8 mouse cellular contexts compared by ENCODE assay signal in genomic region chr1:92910925-92911720, GRCm38 (mm10). TPM values are rescaled to one million over a fixed set of nuclear protein-coding genes. Genes with fewer than 3 reads are reported as not detected.
DNase-seq lines count a peak whose midpoint lies in the region; ATAC-seq and TF ChIP-seq lines count a peak whose summit lies in the region.

No protein-coding gene starts in this region.

- H3K4me3 ChIP-seq in embryonic facial prominence, embryonic 12.5 days = peak overlapping the region; percentile 82
- H3K4me3 ChIP-seq in heart, embryonic 11.5 days (ENCODE audit: low read depth, low read length) = peak overlapping the region; percentile 74
- peak overlapping the region; percentile 76 for H3K4me3 ChIP-seq in kidney, postnatal 0 days (replicated peaks; ENCODE audit: low read depth, low read length)
- peak overlapping the region; percentile 75 for H3K4me3 ChIP-seq in liver, embryonic 15.5 days (replicated peaks)
- H3K4me3 ChIP-seq in neural tube, embryonic 12.5 days = peak overlapping the region; percentile 92

- H3K27me3 ChIP-seq in embryonic facial prominence, embryonic 12.5 days = no peaks in the 10 kb centered on the region; the same call in 1 of the 2 replicates
- H3K27me3 ChIP-seq in heart, embryonic 11.5 days (ENCODE audit: control insufficient read depth, insufficient read depth, low read length) = no peaks in the 10 kb centered on the region
- H3K27me3 ChIP-seq in kidney, postnatal 0 days (ENCODE audit: insufficient read depth, low read length) = no peaks in the 10 kb centered on the region
- H3K27me3 ChIP-seq in liver, embryonic 15.5 days = no peaks in the 10 kb centered on the region
- no peaks in the 10 kb centered on the region for H3K27me3 ChIP-seq in neural tube, embryonic 12.5 days (replicated peaks)

- peak overlapping the region; percentile 89 for H3K9ac ChIP-seq in embryonic facial prominence, embryonic 12.5 days
- H3K9ac ChIP-seq in heart, embryonic 11.5 days (ENCODE audit: low read depth, low read length) = peak overlapping the region; percentile 87
- H3K9ac ChIP-seq in kidney, postnatal 0 days (ENCODE audit: low read depth, low read length) = peak overlapping the region; percentile 89
- H3K9ac ChIP-seq in liver, embryonic 15.5 days = peak overlapping the region; percentile 81
- peak overlapping the region; percentile 97 for H3K9ac ChIP-seq in neural tube, embryonic 12.5 days

- peaks cover 37% of the 10 kb centered on the region for H3K4me1 ChIP-seq in embryonic facial prominence, embryonic 12.5 days
- H3K4me1 ChIP-seq in heart, embryonic 11.5 days (ENCODE audit: control insufficient read depth, insufficient read depth, low read length) = peaks cover 24% of the 10 kb centered on the region
- peaks cover 21% of the 10 kb centered on the region for H3K4me1 ChIP-seq in kidney, postnatal 0 days (replicated peaks; ENCODE audit: insufficient read depth, low read length)
- peaks cover 70% of the 10 kb centered on the region for H3K4me1 ChIP-seq in liver, embryonic 15.5 days (replicated peaks)
- H3K4me1 ChIP-seq in neural tube, embryonic 12.5 days = peaks cover 38% of the 10 kb centered on the region

- DNase-seq in ovary, postnatal 10 days (ENCODE audit: low spot score) = peak; percentile 41
- no peak for DNase-seq in ovary, adult 18-20 months (ENCODE audit: low spot score)
- peak; percentile 69 for DNase-seq in kidney, postnatal 0 days (ENCODE audit: low spot score)
- peak; percentile 37 to 51 for DNase-seq in thymus, adult 18-20 months

- H3K9me3 ChIP-seq in embryonic facial prominence, embryonic 12.5 days = no peaks in the 10 kb centered on the region
- no peaks in the 10 kb centered on the region for H3K9me3 ChIP-seq in heart, embryonic 11.5 days (replicated peaks; ENCODE audit: control insufficient read depth, low read length)
- no peaks in the 10 kb centered on the region for H3K9me3 ChIP-seq in kidney, postnatal 0 days (replicated peaks; ENCODE audit: low read length)
- H3K9me3 ChIP-seq in liver, embryonic 15.5 days (replicated peaks) = no peaks in the 10 kb centered on the region
- no peaks in the 10 kb centered on the region for H3K9me3 ChIP-seq in neural tube, embryonic 12.5 days

- peak overlapping the region; percentile 85 for H3K27ac ChIP-seq in embryonic facial prominence, embryonic 12.5 days
- H3K27ac ChIP-seq in heart, embryonic 11.5 days (ENCODE audit: low read depth, low read length) = peak overlapping the region; percentile 82
- H3K27ac ChIP-seq in kidney, postnatal 0 days = peak overlapping the region; percentile 94
- peak overlapping the region; percentile 83 for H3K27ac ChIP-seq in liver, embryonic 15.5 days (replicated peaks)
- H3K27ac ChIP-seq in neural tube, embryonic 12.5 days = peak overlapping the region; percentile 85

- peaks cover 20% of the 10 kb centered on the region for H3K36me3 ChIP-seq in embryonic facial prominence, embryonic 12.5 days
- H3K36me3 ChIP-seq in heart, embryonic 11.5 days (ENCODE audit: control insufficient read depth, insufficient read depth, low read length) = peaks cover 9% of the 10 kb centered on the region
- H3K36me3 ChIP-seq in kidney, postnatal 0 days (ENCODE audit: insufficient read depth, low read length) = peaks cover 18% of the 10 kb centered on the region
- H3K36me3 ChIP-seq in liver, embryonic 15.5 days (replicated peaks) = peaks cover 23% of the 10 kb centered on the region
- H3K36me3 ChIP-seq in neural tube, embryonic 12.5 days = peaks cover 19% of the 10 kb centered on the region

- ATAC-seq in embryonic facial prominence, embryonic 12.5 days (ENCODE audit: insufficient number of reproducible peaks, insufficient read depth, low FRiP score, low TSS enrichment) = 0 out of 2 replicates have a peak, but pooled peaks have one; percentile 7
- ATAC-seq in heart, embryonic 11.5 days (replicated peaks; ENCODE audit: insufficient number of reproducible peaks, low FRiP score, low TSS enrichment) = peak; percentile 47
- ATAC-seq in kidney, postnatal 0 days (replicated peaks; ENCODE audit: low FRiP score, low read depth) = peak; percentile 14; the same call in 1 of the 2 replicates
- ATAC-seq in liver, embryonic 15.5 days (ENCODE audit: insufficient read depth) = peak; percentile 11
- peak; percentile 27 for ATAC-seq in neural tube, embryonic 12.5 days (ENCODE audit: low FRiP score, low read depth)

- TF ChIP-seq CTCF in kidney, postnatal 0 days (IDR thresholded peaks at IDR 0.05; ENCODE audit: low read depth) = no peak

- H3K4me2 ChIP-seq in embryonic facial prominence, embryonic 12.5 days (replicated peaks) = peak overlapping the region; percentile 72
- peak overlapping the region; percentile 98 for H3K4me2 ChIP-seq in heart, embryonic 11.5 days
- peak overlapping the region; percentile 95 for H3K4me2 ChIP-seq in kidney, postnatal 0 days (ENCODE audit: low read length)
- peak overlapping the region; percentile 94 for H3K4me2 ChIP-seq in liver, embryonic 15.5 days
- H3K4me2 ChIP-seq in neural tube, embryonic 12.5 days (replicated peaks) = peak overlapping the region; percentile 83

- WGBS in embryonic facial prominence, embryonic 12.5 days = 1% methylated on average over 44 of the region's 85 CpGs
- 2% methylated on average over 52 of the region's 85 CpGs for WGBS in heart, embryonic 11.5 days (ENCODE audit: insufficient replicate concordance)
- WGBS in kidney, postnatal 0 days = 1% methylated on average over 48 of the region's 85 CpGs
- 1% methylated on average over 69 of the region's 85 CpGs for WGBS in liver, embryonic 15.5 days (ENCODE audit: insufficient replicate concordance)
- WGBS in neural tube, embryonic 12.5 days = 2% methylated on average over 85 of the region's 85 CpGs

RNA-seq across cellular contexts. Expression of gene Rnpepl1, which starts 0.5 kb away (rescaled TPM):
- 38.4 and 39.4 TPM in 2 replicates for polyA plus RNA-seq in embryonic facial prominence, embryonic 12.5 days (2016; fragmentation: Nextera tagmentation; extraction: Ambion mirVana)
- 21.7 and 24.6 TPM in 2 replicates for polyA plus RNA-seq in heart, embryonic 11.5 days (2014; fragmentation: Nextera tagmentation; extraction: Ambion mirVana)
- polyA plus RNA-seq in kidney, postnatal 0 days (2015; fragmentation: Nextera tagmentation; extraction: Ambion mirVana) = 39.3 and 39.4 TPM in 2 replicates
- 15.6 and 19.8 TPM in 2 replicates for polyA plus RNA-seq in liver, embryonic 15.5 days (2015; fragmentation: Nextera tagmentation; extraction: Ambion mirVana)
- polyA plus RNA-seq in neural tube, embryonic 12.5 days (2016; fragmentation: Nextera tagmentation; extraction: Ambion mirVana) = 37.5 and 40.3 TPM in 2 replicates

RNA-seq across cellular contexts. Expression of gene Dusp28, which starts 4.3 kb away (rescaled TPM):
- 10.8 and 10.9 TPM in 2 replicates for polyA plus RNA-seq in embryonic facial prominence, embryonic 12.5 days (2016; fragmentation: Nextera tagmentation; extraction: Ambion mirVana)
- polyA plus RNA-seq in heart, embryonic 11.5 days (2014; fragmentation: Nextera tagmentation; extraction: Ambion mirVana) = 6.2 and 6.9 TPM in 2 replicates
- polyA plus RNA-seq in kidney, postnatal 0 days (2015; fragmentation: Nextera tagmentation; extraction: Ambion mirVana) = 20.4 and 22.3 TPM in 2 replicates
- polyA plus RNA-seq in liver, embryonic 15.5 days (2015; fragmentation: Nextera tagmentation; extraction: Ambion mirVana) = 7.4 and 8.0 TPM in 2 replicates
- polyA plus RNA-seq in neural tube, embryonic 12.5 days (2016; fragmentation: Nextera tagmentation; extraction: Ambion mirVana) = 13.1 and 13.4 TPM in 2 replicates

RNA-seq across cellular contexts. Expression of gene Ankmy1, which starts 8.4 kb away (rescaled TPM):
- 0.55 TPM in 2 replicates for polyA plus RNA-seq in embryonic facial prominence, embryonic 12.5 days (2016; fragmentation: Nextera tagmentation; extraction: Ambion mirVana)
- 0.34 and 0.70 TPM in 2 replicates for polyA plus RNA-seq in heart, embryonic 11.5 days (2014; fragmentation: Nextera tagmentation; extraction: Ambion mirVana)
- 0.14 and 0.43 TPM in 2 replicates for polyA plus RNA-seq in kidney, postnatal 0 days (2015; fragmentation: Nextera tagmentation; extraction: Ambion mirVana)
- 0.02 TPM in 1 of 2 replicates, not detected in the other for polyA plus RNA-seq in liver, embryonic 15.5 days (2015; fragmentation: Nextera tagmentation; extraction: Ambion mirVana)
- 0.65 and 0.74 TPM in 2 replicates for polyA plus RNA-seq in neural tube, embryonic 12.5 days (2016; fragmentation: Nextera tagmentation; extraction: Ambion mirVana)

RNA-seq across cellular contexts. Expression of gene Capn10, which starts 23.1 kb away (rescaled TPM):
- polyA plus RNA-seq in embryonic facial prominence, embryonic 12.5 days (2016; fragmentation: Nextera tagmentation; extraction: Ambion mirVana) = 42.7 and 44.7 TPM in 2 replicates
- polyA plus RNA-seq in heart, embryonic 11.5 days (2014; fragmentation: Nextera tagmentation; extraction: Ambion mirVana) = 11.8 and 14.7 TPM in 2 replicates
- 31.0 and 32.2 TPM in 2 replicates for polyA plus RNA-seq in kidney, postnatal 0 days (2015; fragmentation: Nextera tagmentation; extraction: Ambion mirVana)
- polyA plus RNA-seq in liver, embryonic 15.5 days (2015; fragmentation: Nextera tagmentation; extraction: Ambion mirVana) = 15.7 and 17.5 TPM in 2 replicates
- polyA plus RNA-seq in neural tube, embryonic 12.5 days (2016; fragmentation: Nextera tagmentation; extraction: Ambion mirVana) = 54.8 and 60.0 TPM in 2 replicates

RNA-seq across cellular contexts. Expression of gene Gpr35, which starts 39.5 kb away (rescaled TPM):
- 0.36 and 0.57 TPM in 2 replicates for polyA plus RNA-seq in embryonic facial prominence, embryonic 12.5 days (2016; fragmentation: Nextera tagmentation; extraction: Ambion mirVana)
- 0.09 TPM in 1 of 2 replicates, not detected in the other for polyA plus RNA-seq in heart, embryonic 11.5 days (2014; fragmentation: Nextera tagmentation; extraction: Ambion mirVana)
- polyA plus RNA-seq in kidney, postnatal 0 days (2015; fragmentation: Nextera tagmentation; extraction: Ambion mirVana) = 0.19 and 0.42 TPM in 2 replicates
- 0.68 and 0.69 TPM in 2 replicates for polyA plus RNA-seq in liver, embryonic 15.5 days (2015; fragmentation: Nextera tagmentation; extraction: Ambion mirVana)
- 0.38 TPM in 2 replicates for polyA plus RNA-seq in neural tube, embryonic 12.5 days (2016; fragmentation: Nextera tagmentation; extraction: Ambion mirVana)
